Mouse (Mus musculus) brain, embryonic 14.5 days (tissue): ENCODE results near the gene Uhrf1.

Experiments used
- CTCF ChIP-seq: fragments of 200-500 bp; IDR thresholded peaks from 2 replicates; pipeline ENCODE4 v1.5.1; 2012; ENCODE audit warnings: inconsistent platforms, mild to moderate bottlenecking, moderate library complexity, borderline replicate concordance; ENCODE audit not compliant: insufficient read depth, insufficient read length; ENCODE audit errors: extremely low read depth
- POLR2A ChIP-seq: fragments of 200-500 bp; IDR thresholded peaks from 2 replicates; pipeline ENCODE4 v1.6.1; 2012; ENCODE audit warnings: mild to moderate bottlenecking, inconsistent platforms, borderline replicate concordance; ENCODE audit not compliant: poor library complexity, insufficient read depth, insufficient read length, severe bottlenecking; ENCODE audit errors: extremely low read depth

- TF ChIP-seq POLR2A: no peak
- TF ChIP-seq CTCF: no peak
Measured at GRCm38 (mm10) chr17:56331256-56331655, 28.1 kb downstream of the Uhrf1 start.
